ENCODE assay signal across 10 mouse cellular contexts in genomic region chr11:72952226-72952625, GRCm38 (mm10). TPM values are rescaled to one million over a fixed set of nuclear protein-coding genes. Genes with fewer than 3 reads are reported as not detected.
DNase-seq lines count a peak whose midpoint lies in the region; ATAC-seq lines count a peak whose summit lies in the region.
"Had no signal": no experiment of that assay in that cellular context is flagged by ENCODE, and none has a peak within 500 bp of the region (broad histone marks: within the 10 kb centered on the region; RNA-seq: fewer than 3 reads in every experiment).

No protein-coding gene starts in this region.

- DNase-seq in kidney, postnatal 14 days: peak; percentile 67
- DNase-seq in forebrain, embryonic 14.5 days (ENCODE audit: low spot score): no peak
- DNase-seq in left cerebral cortex, postnatal 25 days (ENCODE audit: low spot score in 2 of 2): no peak
- DNase-seq in urinary bladder, adult 2 months (ENCODE audit: low spot score): no peak
- DNase-seq: left cerebral cortex, postnatal 4 days had no signal

- H3K4me2 ChIP-seq in hindbrain, embryonic 12.5 days (replicated peaks): no peak overlapping the region
- H3K4me2 ChIP-seq in hindbrain, embryonic 16.5 days (ENCODE audit: low read length): no peak overlapping the region
- no peak overlapping the region for H3K4me2 ChIP-seq in heart, embryonic 16.5 days (ENCODE audit: low read depth, low read length)
- no peak overlapping the region for H3K4me2 ChIP-seq in stomach, embryonic 15.5 days
- H3K4me2 ChIP-seq in forebrain, embryonic 14.5 days (ENCODE audit: low read length): no peak overlapping the region

- peaks cover 9% of the 10 kb centered on the region for H3K4me1 ChIP-seq in hindbrain, embryonic 12.5 days
- H3K4me1 ChIP-seq in hindbrain, embryonic 16.5 days (ENCODE audit: control insufficient read depth, insufficient read depth, low read depth, low read length): no peaks in the 10 kb centered on the region
- H3K4me1 ChIP-seq in heart, embryonic 16.5 days (ENCODE audit: control insufficient read depth, insufficient read depth, low read length): peaks cover 36% of the 10 kb centered on the region
- peaks cover 32% of the 10 kb centered on the region for H3K4me1 ChIP-seq in stomach, embryonic 15.5 days
- H3K4me1 ChIP-seq in forebrain, embryonic 14.5 days (ENCODE audit: control insufficient read depth, insufficient read depth, low read length): no peaks in the 10 kb centered on the region

- H3K9me3 ChIP-seq in hindbrain, embryonic 12.5 days (replicated peaks): no peaks in the 10 kb centered on the region
- H3K9me3 ChIP-seq in hindbrain, embryonic 16.5 days (ENCODE audit: control insufficient read depth, low read length): no peaks in the 10 kb centered on the region
- no peaks in the 10 kb centered on the region for H3K9me3 ChIP-seq in heart, embryonic 16.5 days (replicated peaks; ENCODE audit: control insufficient read depth, low read length)
- no peaks in the 10 kb centered on the region for H3K9me3 ChIP-seq in stomach, embryonic 15.5 days
- no peaks in the 10 kb centered on the region for H3K9me3 ChIP-seq in forebrain, embryonic 14.5 days (replicated peaks; ENCODE audit: control insufficient read depth, low read length)

- no peak overlapping the region for H3K4me3 ChIP-seq in hindbrain, embryonic 12.5 days
- H3K4me3 ChIP-seq in hindbrain, embryonic 16.5 days (ENCODE audit: low read length): no peak overlapping the region
- no peak overlapping the region for H3K4me3 ChIP-seq in heart, embryonic 16.5 days (ENCODE audit: low read length)
- no peak overlapping the region for H3K4me3 ChIP-seq in stomach, embryonic 15.5 days (replicated peaks)
- no peak overlapping the region for H3K4me3 ChIP-seq in forebrain, embryonic 14.5 days (ENCODE audit: low read depth, low read length)
- H3K4me3 ChIP-seq: myocyte had no signal

- intact Hi-C loops in left cerebral cortex, postnatal 25 days (cut with DNase I): no loop called here

- H3K27me3 ChIP-seq in hindbrain, embryonic 12.5 days: no peaks in the 10 kb centered on the region
- H3K27me3 ChIP-seq in hindbrain, embryonic 16.5 days (replicated peaks; ENCODE audit: control insufficient read depth, insufficient read depth, low read length): no peaks in the 10 kb centered on the region
- no peaks in the 10 kb centered on the region for H3K27me3 ChIP-seq in heart, embryonic 16.5 days (ENCODE audit: control insufficient read depth, insufficient read depth, low read length)
- no peaks in the 10 kb centered on the region for H3K27me3 ChIP-seq in stomach, embryonic 15.5 days (replicated peaks)
- no peaks in the 10 kb centered on the region for H3K27me3 ChIP-seq in forebrain, embryonic 14.5 days (replicated peaks; ENCODE audit: control insufficient read depth, insufficient read depth, low read length)

- WGBS in hindbrain, embryonic 12.5 days: 62% methylated on average over 3 of the region's 3 CpGs
- 50% methylated on average over 3 of the region's 3 CpGs for WGBS in hindbrain, embryonic 16.5 days
- WGBS in heart, embryonic 16.5 days: 44% methylated on average over 3 of the region's 3 CpGs
- WGBS in stomach, embryonic 15.5 days: 35% methylated on average over 3 of the region's 3 CpGs
- WGBS in forebrain, embryonic 14.5 days: 46% methylated on average over 3 of the region's 3 CpGs

- H3K9ac ChIP-seq in hindbrain, embryonic 12.5 days: no peak overlapping the region
- no peak overlapping the region for H3K9ac ChIP-seq in hindbrain, embryonic 16.5 days (ENCODE audit: low read depth, low read length)
- no peak overlapping the region for H3K9ac ChIP-seq in heart, embryonic 16.5 days (ENCODE audit: low read length)
- no peak overlapping the region for H3K9ac ChIP-seq in stomach, embryonic 15.5 days
- H3K9ac ChIP-seq in forebrain, embryonic 14.5 days (ENCODE audit: low read length): no peak overlapping the region

- no peak for ATAC-seq in hindbrain, embryonic 12.5 days (ENCODE audit: low FRiP score)
- no peak for ATAC-seq in hindbrain, embryonic 16.5 days
- ATAC-seq in heart, embryonic 16.5 days (replicated peaks; ENCODE audit: extremely low read depth, insufficient read depth, low FRiP score): peak; percentile 35; the same call in 1 of the 2 replicates
- no peak for ATAC-seq in stomach, embryonic 15.5 days (ENCODE audit: insufficient read depth, low FRiP score, low read depth)
- no peak for ATAC-seq in forebrain, embryonic 14.5 days

- H3K27ac ChIP-seq in hindbrain, embryonic 12.5 days: 0 out of 2 replicates have a peak overlapping the region, but pooled peaks have one; percentile 13
- H3K27ac ChIP-seq in hindbrain, embryonic 16.5 days (ENCODE audit: low read depth, low read length): no peak overlapping the region
- peak overlapping the region; percentile 50 for H3K27ac ChIP-seq in heart, embryonic 16.5 days (ENCODE audit: low read length)
- H3K27ac ChIP-seq in stomach, embryonic 15.5 days: peak overlapping the region; percentile 72
- H3K27ac ChIP-seq in forebrain, embryonic 14.5 days (ENCODE audit: low read depth, low read length): no peak overlapping the region

- H3K36me3 ChIP-seq in hindbrain, embryonic 12.5 days: no peaks in the 10 kb centered on the region
- no peaks in the 10 kb centered on the region for H3K36me3 ChIP-seq in hindbrain, embryonic 16.5 days (ENCODE audit: control insufficient read depth, insufficient read depth, low read length)
- no peaks in the 10 kb centered on the region for H3K36me3 ChIP-seq in heart, embryonic 16.5 days (ENCODE audit: control insufficient read depth, insufficient read depth)
- H3K36me3 ChIP-seq in stomach, embryonic 15.5 days: no peaks in the 10 kb centered on the region
- H3K36me3 ChIP-seq in forebrain, embryonic 14.5 days (ENCODE audit: control insufficient read depth, insufficient read depth, low read length): no peaks in the 10 kb centered on the region

RNA-seq across cellular contexts. Expression of gene Atp2a3, which starts 8.7 kb away (rescaled TPM):
- polyA plus RNA-seq in hindbrain, embryonic 12.5 days (2016; fragmentation: Nextera tagmentation; extraction: Ambion mirVana): 2.2 and 2.4 TPM in 2 replicates
- 1.8 and 2.3 TPM in 2 replicates for polyA plus RNA-seq in hindbrain, embryonic 16.5 days (2015; fragmentation: Nextera tagmentation; extraction: Ambion mirVana)
- 9.0 and 14.9 TPM in 2 replicates for polyA plus RNA-seq in heart, embryonic 16.5 days (2015; fragmentation: Nextera tagmentation; extraction: Ambion mirVana)
- 18.9 and 20.6 TPM in 2 replicates for polyA plus RNA-seq in stomach, embryonic 15.5 days (2015; fragmentation: Nextera tagmentation; extraction: Ambion mirVana)
- 0.43 and 0.74 TPM in 2 replicates for polyA plus RNA-seq in forebrain, embryonic 14.5 days (2014; fragmentation: Nextera tagmentation; extraction: Ambion mirVana)
- total RNA-seq in left cerebral cortex, postnatal 25 days (2021): 1 to 10 TPM; 6.2 TPM
- 24.7 and 35.1 TPM in 2 replicates for polyA plus RNA-seq in urinary bladder, adult 2 months (2012; rRNA removed)

RNA-seq across cellular contexts. Expression of gene P2rx1, which starts 46.7 kb away (rescaled TPM):
- 0.81 and 1.2 TPM in 2 replicates for polyA plus RNA-seq in hindbrain, embryonic 12.5 days (2016; fragmentation: Nextera tagmentation; extraction: Ambion mirVana)
- polyA plus RNA-seq in hindbrain, embryonic 16.5 days (2015; fragmentation: Nextera tagmentation; extraction: Ambion mirVana): 0.31 and 0.45 TPM in 2 replicates
- 3.0 and 5.6 TPM in 2 replicates for polyA plus RNA-seq in heart, embryonic 16.5 days (2015; fragmentation: Nextera tagmentation; extraction: Ambion mirVana)
- polyA plus RNA-seq in stomach, embryonic 15.5 days (2015; fragmentation: Nextera tagmentation; extraction: Ambion mirVana): 33.7 and 52.1 TPM in 2 replicates
- 0.53 and 0.57 TPM in 2 replicates for polyA plus RNA-seq in forebrain, embryonic 14.5 days (2014; fragmentation: Nextera tagmentation; extraction: Ambion mirVana)
- 1 to 10 TPM in 1 of 2 experiments, under 1 TPM in 1; 0.28 to 1.0 TPM for total RNA-seq in left cerebral cortex, postnatal 25 days (2021)
- polyA plus RNA-seq in urinary bladder, adult 2 months (2012; rRNA removed): 542 and 648 TPM in 2 replicates

Comparison
In these comparisons a context has a peak if more than half of its experiments do, and no peak if none do; other contexts are left out.
1. H3K27ac ChIP-seq: peak in hindbrain, embryonic 12.5 days (single experiment), heart, embryonic 16.5 days (single experiment) and stomach, embryonic 15.5 days (single experiment); none in hindbrain, embryonic 16.5 days (single experiment) and forebrain, embryonic 14.5 days (single experiment).
2. RNA of gene P2rx1, which starts 46.7 kb away (polyA plus RNA-seq): 542 to 648 TPM in urinary bladder, adult 2 months; 33.7 to 52.1 TPM in stomach, embryonic 15.5 days, 3.0 to 5.6 TPM in heart, embryonic 16.5 days, 0.81 to 1.2 TPM in hindbrain, embryonic 12.5 days, 0.53 to 0.57 TPM in forebrain, embryonic 14.5 days and 0.31 to 0.45 TPM in hindbrain, embryonic 16.5 days; every median in the first group is over 10 times any median in the second.